In genomic region chr12:103306224-103306623, GRCm38 (mm10) we compare ENCODE assay signal across 10 mouse cellular contexts. TPM values are rescaled to one million over a fixed set of nuclear protein-coding genes. Genes with fewer than 3 reads are reported as not detected.
DNase-seq lines count a peak whose midpoint lies in the region; ATAC-seq and TF ChIP-seq lines count a peak whose summit lies in the region.
"Had no signal": no experiment of that assay in that cellular context is flagged by ENCODE, and none has a peak within 500 bp of the region (broad histone marks: within the 10 kb centered on the region; RNA-seq: fewer than 3 reads in every experiment).

No protein-coding gene starts in this region.

- no peaks in the 10 kb centered on the region for H3K27me3 ChIP-seq in intestine, postnatal 0 days (replicated peaks; ENCODE audit: control insufficient read depth, insufficient read depth, low read length)
- H3K27me3 ChIP-seq in intestine, embryonic 15.5 days (replicated peaks) = no peaks in the 10 kb centered on the region
- H3K27me3 ChIP-seq in limb, embryonic 10.5 days (ENCODE audit: low read depth, poor library complexity, severe bottlenecking) = 0 out of 2 replicates have a peak, but pooled peaks cover 6% of the 10 kb centered on the region
- no peaks in the 10 kb centered on the region; the same call in 1 of the 2 replicates for H3K27me3 ChIP-seq in heart, embryonic 12.5 days (replicated peaks)
- H3K27me3 ChIP-seq: embryonic facial prominence, embryonic 12.5 days had no signal

- no peak overlapping the region for H3K4me3 ChIP-seq in intestine, postnatal 0 days (ENCODE audit: low read depth, low read length)
- no peak overlapping the region for H3K4me3 ChIP-seq in intestine, embryonic 15.5 days (replicated peaks)
- no peak overlapping the region for H3K4me3 ChIP-seq in limb, embryonic 10.5 days
- no peak overlapping the region for H3K4me3 ChIP-seq in heart, embryonic 12.5 days
- H3K4me3 ChIP-seq: embryonic facial prominence, embryonic 12.5 days had no signal

- no peak overlapping the region for H3K9ac ChIP-seq in intestine, postnatal 0 days (ENCODE audit: low read depth, low read length)
- no peak overlapping the region for H3K9ac ChIP-seq in intestine, embryonic 15.5 days
- H3K9ac ChIP-seq in heart, embryonic 12.5 days = no peak overlapping the region
- H3K9ac ChIP-seq: embryonic facial prominence, embryonic 12.5 days had no signal

- DNase-seq in A20 (ENCODE audit: low read depth, low spot score) (peak; percentile 36), MN1 (ENCODE audit: low spot score) (peak; percentile 21)
- DNase-seq in kidney, postnatal 25 days = peak; percentile 50 to 61
- DNase-seq in limb, embryonic 10.5 days (ENCODE audit: low spot score) = no peak

- no peaks in the 10 kb centered on the region for H3K36me3 ChIP-seq in intestine, postnatal 0 days (ENCODE audit: control insufficient read depth, insufficient read depth)
- H3K36me3 ChIP-seq in intestine, embryonic 15.5 days = no peaks in the 10 kb centered on the region
- H3K36me3 ChIP-seq in limb, embryonic 10.5 days = no peaks in the 10 kb centered on the region
- H3K36me3 ChIP-seq in heart, embryonic 12.5 days = no peaks in the 10 kb centered on the region
- H3K36me3 ChIP-seq: embryonic facial prominence, embryonic 12.5 days had no signal

- no peaks in the 10 kb centered on the region for H3K4me1 ChIP-seq in intestine, postnatal 0 days (replicated peaks; ENCODE audit: control insufficient read depth, insufficient read depth, low read length)
- H3K4me1 ChIP-seq in intestine, embryonic 15.5 days (replicated peaks) = no peaks in the 10 kb centered on the region
- no peaks in the 10 kb centered on the region for H3K4me1 ChIP-seq in limb, embryonic 10.5 days
- H3K4me1 ChIP-seq in heart, embryonic 12.5 days (replicated peaks) = 0 out of 2 replicates have a peak, but pooled peaks cover 7% of the 10 kb centered on the region
- H3K4me1 ChIP-seq: embryonic facial prominence, embryonic 12.5 days had no signal

- no peak overlapping the region for H3K4me2 ChIP-seq in intestine, postnatal 0 days (replicated peaks; ENCODE audit: low read depth)
- no peak overlapping the region for H3K4me2 ChIP-seq in intestine, embryonic 15.5 days (replicated peaks)
- H3K4me2 ChIP-seq in heart, embryonic 12.5 days = no peak overlapping the region
- H3K4me2 ChIP-seq: embryonic facial prominence, embryonic 12.5 days; heart, embryonic 11.5 days had no signal

- H3K27ac ChIP-seq in intestine, postnatal 0 days (ENCODE audit: low read depth, low read length) = no peak overlapping the region
- H3K27ac ChIP-seq in intestine, embryonic 15.5 days = no peak overlapping the region
- no peak overlapping the region for H3K27ac ChIP-seq in limb, embryonic 10.5 days
- H3K27ac ChIP-seq in heart, embryonic 12.5 days (ENCODE audit: poor library complexity, severe bottlenecking) = no peak overlapping the region
- H3K27ac ChIP-seq: embryonic facial prominence, embryonic 12.5 days had no signal

- TF ChIP-seq CTCF in intestine, postnatal 0 days (IDR thresholded peaks at IDR 0.05; ENCODE audit: low read depth) = peak; percentile 61

- no peaks in the 10 kb centered on the region for H3K9me3 ChIP-seq in intestine, postnatal 0 days (ENCODE audit: control insufficient read depth)
- no peaks in the 10 kb centered on the region for H3K9me3 ChIP-seq in intestine, embryonic 15.5 days
- no peaks in the 10 kb centered on the region for H3K9me3 ChIP-seq in limb, embryonic 10.5 days (replicated peaks)
- 0 out of 2 replicates have a peak, but pooled peaks cover 11% of the 10 kb centered on the region for H3K9me3 ChIP-seq in heart, embryonic 12.5 days (replicated peaks)

- WGBS in intestine, postnatal 0 days = 40% methylated on average over 2 of the region's 2 CpGs
- WGBS in intestine, embryonic 15.5 days = 49% methylated on average over 2 of the region's 2 CpGs
- WGBS in limb, embryonic 10.5 days = 46% methylated on average over 2 of the region's 2 CpGs
- 23% methylated on average over 2 of the region's 2 CpGs for WGBS in heart, embryonic 12.5 days

- no peak for ATAC-seq in intestine, postnatal 0 days
- no peak for ATAC-seq in intestine, embryonic 15.5 days
- no peak for ATAC-seq in heart, embryonic 12.5 days (ENCODE audit: insufficient number of reproducible peaks, low FRiP score)

RNA-seq across cellular contexts. Expression of gene Fam181a, which starts 4.6 kb away (rescaled TPM):
- not detected in 2 replicates for polyA plus RNA-seq in intestine, postnatal 0 days (2015; fragmentation: Nextera tagmentation; extraction: Ambion mirVana)
- 0.13 TPM in 1 of 2 replicates, not detected in the other for polyA plus RNA-seq in intestine, embryonic 15.5 days (2015; fragmentation: Nextera tagmentation; extraction: Ambion mirVana)
- polyA plus RNA-seq in limb, embryonic 10.5 days (2016; fragmentation: Nextera tagmentation; extraction: Ambion mirVana) = not detected in 2 replicates
- 0.20 TPM in 1 of 2 replicates, not detected in the other for polyA plus RNA-seq in heart, embryonic 12.5 days (2016; fragmentation: Nextera tagmentation; extraction: Ambion mirVana)
- polyA plus RNA-seq: heart, embryonic 11.5 days; stomach, embryonic 14.5 days had no signal

RNA-seq across cellular contexts. Expression of gene Asb2, which starts 49.6 kb away (rescaled TPM):
- polyA plus RNA-seq in intestine, postnatal 0 days (2015; fragmentation: Nextera tagmentation; extraction: Ambion mirVana) = 15.1 and 18.5 TPM in 2 replicates
- polyA plus RNA-seq in intestine, embryonic 15.5 days (2015; fragmentation: Nextera tagmentation; extraction: Ambion mirVana) = 16.5 and 17.9 TPM in 2 replicates
- 0.29 and 0.61 TPM in 2 replicates for polyA plus RNA-seq in limb, embryonic 10.5 days (2016; fragmentation: Nextera tagmentation; extraction: Ambion mirVana)
- polyA plus RNA-seq in heart, embryonic 12.5 days (2016; fragmentation: Nextera tagmentation; extraction: Ambion mirVana) = 218 TPM in 2 replicates

Comparison
In these comparisons a context has a peak if more than half of its experiments do, and no peak if none do; other contexts are left out.
1. RNA of gene Asb2, which starts 49.6 kb away (polyA plus RNA-seq): 218 TPM in heart, embryonic 12.5 days; 16.5 to 17.9 TPM in intestine, embryonic 15.5 days, 15.1 to 18.5 TPM in intestine, postnatal 0 days and 0.29 to 0.61 TPM in limb, embryonic 10.5 days; every median in the first group is over 10 times any median in the second.